Mouse (Mus musculus): ENCODE measurements around the gene Smok3a.

- TF ChIP-seq CTCF (IDR thresholded peaks at IDR 0.05; ENCODE audit: borderline replicate concordance, extremely low read depth, insufficient read depth, insufficient read length) (no peak), POLR2A (IDR thresholded peaks at IDR 0.05; ENCODE audit: borderline replicate concordance, extremely low read depth, insufficient read depth, insufficient read length, poor library complexity, severe bottlenecking) (no peak)
Measured at GRCm38 (mm10) chr5:137981300-137981699, 39.8 kb upstream of the Smok3a start, which contains the start of gene Azgp1.

All from brain, embryonic 14.5 days (tissue).